Mouse (Mus musculus): ENCODE measurements around the gene Tcf25.
"Not testable (repeated sequence)": the region's sequence is repeated elsewhere in the genome, so short reads cannot be mapped to it uniquely, and the experiment has no call there.

Gene Tcf25

DNA sequence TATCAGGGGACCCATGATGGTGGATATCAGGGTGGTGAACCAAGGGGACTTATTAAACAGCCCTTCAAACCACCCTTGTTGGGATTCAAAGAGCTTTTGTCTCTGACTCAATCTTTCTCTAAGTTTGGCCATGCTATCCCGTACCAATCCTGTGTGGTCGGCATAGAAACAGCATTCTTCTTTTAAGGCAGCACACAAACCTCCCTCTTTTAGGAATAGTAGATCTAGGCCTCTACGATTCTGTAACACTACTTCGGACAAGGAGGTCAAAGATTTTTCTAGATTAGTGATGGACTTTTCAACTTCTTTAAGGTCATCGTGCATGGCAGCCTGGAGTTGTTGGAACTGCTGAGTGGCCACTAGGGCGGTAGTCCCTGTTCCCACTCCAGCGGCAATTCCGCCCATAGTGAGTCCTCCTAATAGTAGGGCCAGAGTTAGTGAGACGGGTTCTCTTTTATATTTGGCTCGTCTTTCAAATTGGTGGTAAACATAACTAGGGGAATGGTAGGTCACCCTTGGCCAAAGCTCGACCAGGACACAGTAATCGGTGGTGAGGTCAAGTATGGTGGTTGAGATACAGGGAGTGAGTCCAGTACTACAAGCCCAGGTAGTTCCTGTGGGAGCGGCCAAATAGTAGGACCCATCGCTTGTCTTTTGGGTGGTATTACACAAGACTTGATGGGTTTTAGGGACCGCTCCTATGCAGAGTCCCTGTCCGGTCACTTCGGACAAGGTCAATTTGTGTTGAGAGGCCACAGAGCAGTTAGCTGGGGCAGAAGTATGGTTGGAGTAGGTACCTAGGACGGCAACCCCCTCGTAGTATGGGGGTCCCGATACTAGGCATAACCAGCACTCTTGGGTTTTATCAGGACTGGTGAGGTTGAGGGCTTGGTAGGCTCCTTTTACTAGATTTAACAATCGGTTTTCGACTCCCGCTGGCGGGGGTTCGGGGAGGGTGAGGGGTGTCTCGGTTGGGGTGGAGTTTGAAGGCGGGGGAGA lies 53.3 kb downstream of the Tcf25 start:
- DNase-seq (ENCODE audit: extremely low read depth, insufficient read length, low spot score), result no peak

DNA sequence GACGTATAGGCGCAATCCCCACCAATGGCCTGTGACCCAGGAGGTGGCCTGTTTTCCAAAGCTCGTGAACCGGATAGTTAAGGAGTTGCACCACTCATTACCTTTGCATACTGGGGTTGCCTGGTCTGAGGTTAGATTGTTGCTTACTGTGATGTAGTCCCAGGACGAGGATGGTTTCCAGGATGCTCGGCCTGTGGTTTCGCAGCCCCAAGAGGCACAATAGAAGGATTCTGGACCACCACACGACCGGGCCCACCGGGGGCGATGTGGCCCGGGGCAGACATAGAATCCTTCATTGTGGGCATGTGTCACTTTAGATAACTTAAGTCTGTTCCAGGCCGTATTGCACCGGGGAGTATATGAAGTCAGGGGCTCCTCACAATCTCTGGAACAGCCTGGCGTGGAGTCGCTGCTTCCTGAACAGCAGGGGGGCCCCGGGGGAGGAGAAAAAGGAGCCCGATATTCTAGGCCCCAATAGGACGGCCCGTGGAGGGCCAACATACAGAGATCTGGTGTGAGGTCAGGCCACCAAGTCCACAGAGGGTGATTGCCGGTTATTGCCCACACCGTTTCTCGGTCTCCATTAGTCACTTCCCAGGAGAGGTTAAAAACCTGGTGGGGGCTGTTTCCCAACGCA lies 54.2 kb downstream of the Tcf25 start:
- DNase-seq (ENCODE audit: extremely low read depth, insufficient read length, low spot score), result no peak

DNA sequence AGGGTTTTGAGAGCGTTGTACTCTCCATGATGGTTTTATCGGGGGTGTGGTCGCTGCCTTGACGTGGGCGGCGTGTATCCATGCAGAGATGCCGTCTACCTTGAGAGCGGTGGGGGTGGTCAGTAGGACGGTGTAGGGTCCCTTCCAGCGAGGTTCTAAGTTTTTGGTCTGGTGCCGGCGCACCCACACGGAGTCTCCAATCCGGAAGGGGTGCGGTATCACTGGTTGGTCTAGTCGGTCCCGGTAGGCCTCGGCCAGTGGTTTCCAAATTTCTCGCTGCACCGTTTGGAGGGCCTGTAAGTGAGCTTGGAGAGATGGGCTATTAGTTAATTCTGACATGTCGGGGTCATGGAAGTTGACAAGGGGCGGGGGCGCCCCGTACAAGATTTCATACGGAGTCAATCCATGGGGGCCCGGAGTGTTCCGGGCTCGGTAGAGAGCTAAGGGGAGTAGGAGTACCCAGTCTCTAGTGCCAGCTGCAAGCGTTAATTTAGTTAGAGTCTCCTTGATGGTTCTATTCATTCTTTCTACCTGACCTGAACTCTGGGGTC lies 54.9 kb downstream of the Tcf25 start:
- no peak for DNase-seq (ENCODE audit: extremely low read depth, insufficient read length, low spot score)

DNA sequence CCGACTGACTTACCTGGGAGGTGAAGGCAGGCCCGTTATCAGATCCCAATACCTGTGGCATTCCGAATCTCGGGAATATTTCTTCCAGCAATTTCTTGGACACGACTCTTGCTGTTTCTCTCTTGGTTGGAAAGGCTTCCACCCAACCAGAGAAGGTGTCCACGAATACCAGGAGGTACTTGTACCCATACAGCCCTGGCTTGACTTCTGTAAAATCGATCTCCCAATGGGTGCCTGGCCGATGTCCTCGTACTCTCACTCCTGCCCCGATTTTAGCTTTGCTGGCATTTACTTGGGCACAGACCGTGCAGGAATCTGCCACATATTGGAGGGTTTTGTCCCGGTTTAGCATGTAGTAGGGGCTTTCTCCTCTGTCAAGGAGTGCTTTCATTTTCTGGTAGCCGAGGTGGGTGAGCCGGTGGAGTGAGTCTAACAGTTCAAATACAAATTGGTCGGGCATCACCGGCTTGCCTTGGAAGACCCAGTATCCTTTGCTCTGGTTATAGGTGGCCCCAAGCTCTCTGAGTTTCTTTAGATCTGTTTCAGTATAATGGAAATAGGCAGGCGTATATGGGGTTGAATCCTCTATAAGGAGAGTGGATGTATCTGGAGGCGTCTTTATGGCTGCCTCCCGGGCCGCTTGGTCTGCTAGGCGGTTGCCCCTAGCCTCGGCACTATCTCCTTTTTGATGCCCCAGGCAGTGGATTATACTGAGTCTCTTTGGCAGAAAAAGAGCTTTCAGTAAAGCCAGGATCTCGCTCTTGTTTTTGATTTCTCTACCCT lies 55.6 kb downstream of the Tcf25 start:
- no peak for DNase-seq (ENCODE audit: extremely low read depth, insufficient read length, low spot score)

DNA sequence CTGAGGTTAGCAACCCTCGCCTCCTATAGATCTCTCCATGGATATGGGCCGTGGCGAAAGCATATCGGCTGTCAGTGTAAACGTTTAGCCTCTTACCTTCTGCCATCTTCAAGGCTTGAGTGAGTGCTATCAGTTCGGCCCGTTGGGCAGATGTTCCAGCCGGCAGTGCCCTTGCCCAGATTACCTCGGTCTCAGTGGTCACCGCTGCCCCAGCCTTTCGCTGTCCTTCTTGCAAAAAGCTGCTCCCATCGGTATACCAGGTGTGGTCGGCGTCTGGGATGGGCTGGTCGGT lies 56.1 kb downstream of the Tcf25 start:
- DNase-seq (ENCODE audit: extremely low read depth, insufficient read length, low spot score), result not testable (repeated sequence)

DNA sequence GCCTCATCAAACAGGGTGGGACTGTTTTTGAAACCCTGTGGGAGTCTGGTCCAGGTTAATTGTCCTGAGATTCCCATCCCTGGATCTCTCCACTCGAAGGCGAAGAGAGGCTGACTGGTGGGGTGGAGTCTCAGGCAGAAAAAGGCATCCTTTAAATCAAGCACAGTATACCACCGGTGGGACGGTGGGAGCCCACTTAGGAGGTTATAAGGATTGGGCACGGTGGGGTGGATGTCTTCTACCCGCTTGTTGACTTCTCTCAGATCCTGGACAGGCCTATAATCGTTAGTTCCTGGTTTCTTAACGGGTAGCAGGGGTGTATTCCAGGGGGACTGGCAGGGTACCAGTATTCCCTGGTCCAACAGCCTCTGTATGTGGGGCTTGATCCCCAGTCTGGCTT lies 57.4 kb downstream of the Tcf25 start:
- DNase-seq (ENCODE audit: extremely low read depth, insufficient read length, low spot score), result not testable (repeated sequence)

DNA sequence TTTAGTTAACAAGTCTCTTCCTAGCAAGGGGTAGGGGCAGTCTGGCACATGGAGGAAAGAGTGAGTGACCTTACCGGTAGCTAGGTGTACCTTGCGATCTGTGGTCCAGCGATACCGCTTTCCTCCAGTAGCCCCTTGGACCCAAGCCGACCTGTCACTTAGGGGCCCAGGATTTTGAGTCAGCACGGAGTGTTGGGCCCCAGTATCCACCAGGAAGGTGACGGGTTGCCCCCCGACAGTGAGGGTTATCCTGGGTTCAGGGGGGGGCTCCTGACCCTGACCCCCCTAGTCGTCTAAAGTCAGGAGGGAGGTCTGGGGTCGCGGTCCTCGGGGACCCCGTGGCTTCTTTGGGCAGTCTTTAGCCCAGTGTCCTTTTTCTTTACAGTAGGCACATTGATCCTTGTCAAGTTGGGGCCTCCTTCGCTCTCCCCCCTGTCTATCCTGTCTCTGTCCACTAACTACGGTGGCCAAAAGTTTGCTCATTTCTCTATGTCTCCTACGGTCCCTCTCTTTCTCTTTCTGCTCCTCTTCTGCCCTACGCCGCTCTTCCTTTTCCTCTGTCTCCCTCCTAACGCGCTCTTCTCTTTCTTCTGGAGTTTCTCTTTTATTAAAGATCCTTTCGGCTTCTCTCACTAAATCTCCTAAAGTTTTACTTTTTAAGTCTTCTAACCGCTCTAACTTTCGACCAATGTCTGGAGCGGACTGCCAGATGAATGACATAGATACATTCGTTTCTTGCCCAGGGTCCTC lies 58.2 kb downstream of the Tcf25 start:
- DNase-seq (ENCODE audit: extremely low read depth, insufficient read length, low spot score), result no peak

DNA sequence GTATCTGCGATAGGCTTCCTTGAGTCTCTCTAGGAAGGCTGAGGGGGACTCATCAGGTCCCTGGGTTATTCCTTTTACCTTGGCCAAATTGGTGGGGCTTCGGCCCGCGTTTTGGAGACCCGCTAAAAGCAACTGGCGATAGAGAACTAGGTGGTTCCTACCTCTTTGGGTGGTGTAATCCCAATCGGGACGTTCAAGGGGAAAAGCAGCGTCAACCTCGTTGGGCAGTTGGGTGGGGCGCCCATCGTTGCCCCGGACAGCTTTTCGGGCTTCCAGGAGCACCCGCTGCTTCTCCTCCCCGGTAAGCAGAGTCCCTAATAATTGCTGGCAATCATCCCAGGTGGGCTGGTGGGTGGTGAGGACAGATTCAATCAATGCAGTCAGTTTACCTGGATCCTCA lies 58.8 kb downstream of the Tcf25 start:
- DNase-seq (ENCODE audit: extremely low read depth, insufficient read length, low spot score), result no peak

DNA sequence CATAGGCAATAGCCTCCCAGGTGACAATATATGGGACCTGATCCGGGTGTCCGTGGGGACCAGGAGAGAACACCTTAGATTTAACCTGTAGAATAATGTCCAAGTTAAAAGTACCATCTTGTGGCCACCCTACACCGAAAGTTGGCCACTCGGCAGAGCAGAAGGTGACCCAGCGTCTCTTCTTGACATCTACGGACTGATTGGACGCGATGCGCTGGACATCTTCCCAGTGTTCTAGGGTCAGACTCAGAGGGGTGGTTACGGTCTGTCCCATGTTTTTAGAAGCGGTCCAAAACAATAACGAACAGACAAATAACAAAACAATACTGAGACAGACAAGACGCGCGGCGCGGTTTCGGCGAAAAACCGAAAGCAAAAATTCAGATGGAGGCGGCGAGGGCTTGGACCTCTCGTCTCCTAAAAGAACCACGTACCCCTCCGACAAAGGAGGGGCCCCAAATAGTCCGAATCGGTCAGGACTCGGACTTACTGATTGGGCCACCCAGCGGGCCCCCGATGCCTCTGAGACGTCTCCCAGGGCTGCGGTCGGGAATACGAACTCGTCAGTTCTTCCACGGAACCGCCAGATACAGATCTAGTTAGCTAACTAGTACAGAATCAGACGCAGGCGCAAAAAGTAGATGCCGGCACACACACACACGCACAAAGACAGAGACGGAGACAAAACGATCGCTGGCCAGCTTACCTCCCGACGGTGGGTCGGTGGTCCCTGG lies 59.9 kb downstream of the Tcf25 start:
- not testable (repeated sequence) for DNase-seq (ENCODE audit: extremely low read depth, insufficient read length, low spot score)

DNA sequence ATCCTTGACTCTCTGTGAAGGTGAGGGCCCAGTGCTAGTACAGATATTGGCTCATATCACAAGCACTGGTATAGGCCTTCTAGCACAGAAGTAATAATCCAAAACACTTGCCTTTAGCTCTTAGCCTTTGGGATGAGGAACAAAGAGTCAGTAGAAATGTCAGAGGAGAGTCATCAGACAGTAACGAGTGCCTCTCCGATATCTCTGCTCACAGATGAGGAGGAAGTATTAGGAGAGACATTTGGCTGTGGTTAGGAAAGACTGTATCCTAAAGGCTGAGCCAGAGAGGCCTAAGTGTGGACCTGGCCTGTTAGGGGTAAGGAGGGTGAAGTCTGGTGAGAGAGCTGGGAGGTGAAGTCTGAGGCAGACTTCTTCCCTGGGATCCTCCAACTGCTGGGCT lies 68.2 kb downstream of the Tcf25 start:
- no peak for DNase-seq (ENCODE audit: extremely low read depth, insufficient read length, low spot score)

DNA sequence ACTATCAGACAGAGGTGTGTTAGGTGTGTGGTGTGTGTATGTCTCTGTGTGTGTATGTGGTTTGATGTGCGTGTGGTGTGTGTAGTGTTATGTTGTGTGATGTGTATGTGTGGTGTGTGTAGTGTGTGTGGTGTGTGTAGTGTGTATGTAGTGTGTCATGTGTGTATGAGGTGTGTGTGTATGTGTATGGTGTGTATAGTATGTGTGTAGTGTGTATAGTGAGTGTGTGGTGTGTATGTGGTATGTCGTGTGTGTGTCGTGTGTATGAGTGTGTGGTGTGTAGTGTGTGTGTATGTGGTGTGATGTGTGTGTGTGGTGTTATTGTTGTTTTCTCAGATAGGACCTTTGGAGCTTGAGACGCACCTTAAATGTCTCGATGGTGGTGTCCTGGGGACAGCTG lies 68.8 kb downstream of the Tcf25 start:
- DNase-seq (ENCODE audit: extremely low read depth, insufficient read length, low spot score), result no peak

DNA sequence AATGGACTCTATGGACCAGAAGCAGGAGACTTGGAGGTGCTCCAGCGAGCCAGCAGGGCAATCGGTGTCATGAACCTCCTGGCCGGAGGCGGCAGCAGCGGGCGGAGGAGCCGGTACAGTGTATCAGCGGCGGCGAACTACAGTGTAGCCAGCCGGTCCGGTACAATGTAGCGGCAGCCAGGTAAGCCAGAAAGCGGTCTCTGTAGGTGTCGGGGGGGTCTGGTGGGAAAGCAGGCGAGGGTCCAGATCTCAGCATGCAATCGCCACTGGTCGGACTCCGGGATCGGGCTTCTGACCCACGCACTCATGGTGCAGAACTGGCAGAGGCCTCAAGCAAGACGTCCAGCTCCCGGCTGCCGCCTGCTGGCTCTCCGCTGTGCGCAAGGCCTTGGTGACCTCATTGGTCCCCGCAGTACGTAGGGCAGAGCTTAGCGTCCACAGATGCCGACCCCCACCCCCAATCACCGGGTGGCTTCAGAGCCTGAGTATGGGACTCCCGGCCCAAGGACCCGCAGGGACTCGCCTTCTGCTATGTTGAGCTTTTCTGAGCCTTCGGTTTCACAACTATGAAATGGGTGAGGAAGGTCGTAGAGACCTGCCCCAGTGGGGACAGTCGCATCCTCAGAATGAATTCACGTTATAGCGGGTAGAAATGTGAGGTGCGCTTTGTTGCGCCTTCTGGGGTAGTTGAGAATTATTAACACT lies 69.5 kb downstream of the Tcf25 start:
- peak; percentile 97 for DNase-seq (ENCODE audit: extremely low read depth, insufficient read length, low spot score)

DNA sequence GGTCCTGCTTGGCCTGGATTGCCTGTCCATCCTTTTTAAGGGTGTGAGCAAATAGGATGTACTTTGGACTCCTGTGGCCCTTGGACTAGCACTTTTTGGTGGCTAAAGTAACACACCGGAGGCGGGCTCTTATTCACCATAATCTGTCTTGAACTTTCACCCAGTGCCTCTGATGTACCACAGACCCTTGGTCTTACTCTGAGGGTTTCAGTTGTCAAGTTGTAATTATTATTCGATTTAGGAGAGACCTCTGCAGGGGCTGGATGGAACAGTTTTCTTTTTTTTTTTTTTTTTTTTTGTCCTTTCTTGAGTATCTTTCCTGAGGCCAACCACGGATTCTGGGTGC lies 70.0 kb downstream of the Tcf25 start:
- no peak for DNase-seq (ENCODE audit: extremely low read depth, insufficient read length, low spot score)

DNA sequence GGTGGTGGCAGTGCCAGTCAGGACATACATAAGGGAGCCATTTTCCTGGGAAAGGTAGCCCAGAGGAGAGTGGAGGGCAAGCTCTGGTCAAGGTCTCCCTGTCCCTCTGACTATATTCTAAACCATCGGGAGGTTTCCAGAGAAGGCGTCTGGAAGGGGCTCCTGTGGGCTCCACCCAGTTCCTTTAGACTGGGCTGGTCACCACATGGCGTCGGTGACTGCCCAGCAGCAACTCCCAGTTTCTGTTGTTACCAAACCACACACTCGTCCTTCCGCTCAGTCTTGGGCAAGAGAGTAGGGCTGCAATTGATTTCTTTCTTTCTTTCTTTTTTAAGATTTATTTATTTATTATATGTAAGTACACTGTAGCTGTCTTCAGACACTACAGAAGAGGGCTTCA lies 70.6 kb downstream of the Tcf25 start:
- no peak for DNase-seq (ENCODE audit: extremely low read depth, insufficient read length, low spot score)

DNA sequence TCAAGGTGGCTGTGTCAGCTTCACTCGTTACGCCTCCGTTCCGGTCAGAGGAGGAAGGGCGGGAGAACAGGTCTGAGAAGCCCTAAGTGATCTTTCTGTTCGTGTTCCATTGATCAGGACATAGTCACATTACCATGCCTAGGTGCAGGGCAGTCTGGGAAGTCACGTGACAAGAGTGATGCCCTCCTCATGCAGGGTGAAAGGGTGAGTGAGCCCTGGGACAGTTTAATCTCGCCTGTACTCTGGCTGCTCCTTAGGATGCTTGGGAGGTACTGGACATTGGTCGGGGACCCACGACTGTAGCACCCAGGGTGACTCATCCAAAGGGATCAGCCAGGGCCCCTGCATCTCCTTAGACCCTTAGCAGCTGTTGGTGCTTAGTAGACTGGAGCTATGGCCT lies 72.4 kb downstream of the Tcf25 start:
- DNase-seq (ENCODE audit: extremely low read depth, insufficient read length, low spot score), result no peak

DNA sequence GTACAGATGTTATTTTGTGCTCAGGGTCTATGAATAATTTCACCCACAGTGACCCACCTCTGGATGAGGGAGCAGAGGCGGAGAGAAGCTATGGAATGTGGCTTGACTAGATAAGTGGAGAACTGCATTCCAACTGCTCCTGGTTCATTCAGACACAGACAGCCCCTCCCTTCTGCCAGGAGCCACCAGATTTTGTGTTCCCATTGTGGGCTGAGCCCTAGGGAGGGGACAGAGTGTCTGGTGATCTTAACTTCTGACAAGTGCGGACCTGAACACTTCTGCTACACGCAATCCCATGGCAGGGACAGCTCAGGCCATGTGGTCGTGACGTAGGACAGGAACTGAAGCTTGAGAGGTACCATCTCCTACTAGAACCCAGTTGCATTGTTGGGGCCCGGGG lies 73.2 kb downstream of the Tcf25 start:
- DNase-seq (ENCODE audit: extremely low read depth, insufficient read length, low spot score), result no peak

DNA sequence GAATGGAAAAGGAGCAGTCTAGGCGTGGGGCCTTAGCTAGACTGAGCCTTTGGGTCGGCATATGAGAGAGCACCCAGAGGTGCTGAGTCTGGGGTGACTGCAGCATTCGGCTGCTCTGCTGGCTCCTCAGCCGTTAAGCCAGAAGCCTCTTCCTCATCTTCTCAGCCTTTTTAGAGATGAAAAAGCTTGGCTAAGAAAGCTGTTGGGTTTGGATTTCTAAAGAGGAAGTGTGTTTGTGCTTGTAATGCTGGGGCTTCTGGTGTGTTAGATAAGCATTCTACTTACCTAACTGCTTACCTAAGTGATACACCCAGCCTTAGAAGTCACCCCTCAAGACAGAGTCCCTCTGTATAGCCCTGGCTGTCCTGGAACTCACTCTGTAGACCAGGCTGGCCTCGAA lies 77.2 kb downstream of the Tcf25 start:
- DNase-seq (ENCODE audit: extremely low read depth, insufficient read length, low spot score), result no peak

DNA sequence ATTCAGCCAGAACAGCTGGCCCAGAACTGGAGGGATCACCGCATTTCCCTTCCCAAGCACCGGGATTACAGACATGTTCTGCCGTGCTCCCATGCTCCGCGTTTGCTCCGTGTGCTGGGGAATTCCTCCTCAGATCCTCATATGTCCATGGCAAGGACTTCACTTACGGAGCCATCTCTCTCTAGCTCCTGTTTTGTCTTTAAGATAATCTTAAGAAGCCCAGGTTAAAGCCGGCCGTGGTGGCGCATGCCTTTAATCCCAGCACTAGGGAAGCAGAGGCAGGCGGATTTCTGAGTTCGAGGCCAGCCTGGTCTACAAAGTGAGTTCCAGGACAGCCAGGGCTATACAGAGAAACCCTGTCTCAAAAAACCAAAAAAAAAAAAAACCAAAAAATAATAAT lies 78.2 kb downstream of the Tcf25 start:
- DNase-seq (ENCODE audit: extremely low read depth, insufficient read length, low spot score), result not testable (repeated sequence)

DNA sequence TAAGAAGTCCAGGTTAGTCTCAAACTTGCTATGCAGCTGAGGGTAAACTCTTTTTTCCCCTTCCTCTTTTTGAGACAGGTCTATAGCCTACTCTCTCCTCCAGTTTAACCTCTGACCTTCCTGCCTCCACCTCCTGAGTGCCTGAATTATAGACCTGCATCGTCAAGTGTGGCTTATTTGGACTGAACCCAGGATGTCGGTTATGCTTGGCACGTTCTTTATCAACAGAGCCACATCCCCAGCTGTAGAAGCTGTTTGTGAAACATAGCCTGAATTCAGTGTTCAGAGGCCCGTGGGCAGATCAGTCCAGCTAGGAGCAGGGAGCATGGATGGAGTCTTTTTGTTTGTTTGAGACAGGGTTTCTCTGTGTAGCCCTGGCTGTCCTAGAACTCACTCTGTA lies 78.6 kb downstream of the Tcf25 start:
- no peak for DNase-seq (ENCODE audit: extremely low read depth, insufficient read length, low spot score)
